Mouse (Mus musculus): ENCODE data around the gene Olfr1284. TPM values are rescaled to one million over a fixed set of nuclear protein-coding genes. Genes with fewer than 3 reads are reported as not detected.
"Not testable (repeated sequence)": the region's sequence is repeated elsewhere in the genome, so short reads cannot be mapped to it uniquely, and the experiment has no call there.

Olfr1284 gene
- polyA plus RNA-seq (2015; fragmentation: Nextera tagmentation; extraction: Ambion mirVana), result not detected in 2 replicates

- Histone ChIP-seq H3K36me3 (no peaks in the 10 kb centered on the region), H3K4me1 (no peaks in the 10 kb centered on the region), H3K9ac (no peak within 1 kb of the TSS), H3K4me2 (no peak within 1 kb of the TSS), H3K4me3 (replicated peaks) (no peak within 1 kb of the TSS), H3K27me3 (replicated peaks) (no peaks in the 10 kb centered on the region), H3K27ac (no peak within 1 kb of the TSS), H3K9me3 (no peaks in the 10 kb centered on the region)
- no peak for ATAC-seq (ENCODE audit: insufficient read depth, low FRiP score, low read depth)
- WGBS, result 78% methylated on average over 1 of the region's 1 CpGs
Measured at GRCm38 (mm10) chr2:111375222-111375621, at the start of gene Olfr1284. TSS of gene Olfr1284 (plus strand) at chr2:111375522.

- no peaks in the 10 kb centered on the region for H3K9me3 ChIP-seq
- WGBS, result 68% methylated on average over 2 of the region's 2 CpGs
- ATAC-seq (ENCODE audit: insufficient read depth, low FRiP score, low read depth), result no peak
- no peak within 1 kb of the TSS for H3K9ac ChIP-seq
- no peak within 1 kb of the TSS for H3K4me2 ChIP-seq
- H3K27me3 ChIP-seq (replicated peaks), result no peaks in the 10 kb centered on the region
- no peaks in the 10 kb centered on the region for H3K4me1 ChIP-seq
- no peaks in the 10 kb centered on the region for H3K36me3 ChIP-seq
- no peak within 1 kb of the TSS for H3K27ac ChIP-seq
- no peak within 1 kb of the TSS for H3K4me3 ChIP-seq (replicated peaks)
Measured at GRCm38 (mm10) chr2:111326220-111326619, 49.1 kb upstream of the Olfr1284 start, which contains the start of gene Olfr1281. TSS of gene Olfr1281 (plus strand) at chr2:111326520.

GRCm38 (mm10) chr2:111333721-111334120, 41.6 kb upstream of the Olfr1284 start:
- 80% methylated on average over 5 of the region's 5 CpGs for WGBS
- not testable (repeated sequence) for H3K4me3 ChIP-seq (replicated peaks); ATAC-seq (ENCODE audit: insufficient read depth, low FRiP score, low read depth); H3K4me1 ChIP-seq; H3K9me3 ChIP-seq; H3K9ac ChIP-seq; H3K27ac ChIP-seq; H3K36me3 ChIP-seq; H3K4me2 ChIP-seq; H3K27me3 ChIP-seq (replicated peaks)

- H3K36me3 ChIP-seq, result no peaks in the 10 kb centered on the region
- ATAC-seq (ENCODE audit: insufficient read depth, low FRiP score, low read depth), result no peak
- H3K27ac ChIP-seq, result no peak within 1 kb of the TSS
- H3K9me3 ChIP-seq, result no peaks in the 10 kb centered on the region
- H3K27me3 ChIP-seq (replicated peaks), result no peaks in the 10 kb centered on the region
- no peaks in the 10 kb centered on the region for H3K4me1 ChIP-seq
- H3K4me3 ChIP-seq (replicated peaks), result no peak within 1 kb of the TSS
- no peak within 1 kb of the TSS for H3K9ac ChIP-seq
- no peak within 1 kb of the TSS for H3K4me2 ChIP-seq
- 66% methylated on average over 2 of the region's 2 CpGs for WGBS
Measured at GRCm38 (mm10) chr2:111335976-111336375, 39.3 kb upstream of the Olfr1284 start, which contains the start of gene Olfr1282. TSS of gene Olfr1282 (minus strand) at chr2:111336076.

GRCm38 (mm10) chr2:111366490-111366889, 8.8 kb upstream of the Olfr1284 start, which contains the start of gene Olfr1283:
TSS of gene Olfr1283 (plus strand) at chr2:111366790.
- ATAC-seq (ENCODE audit: insufficient read depth, low FRiP score, low read depth), result no peak
- H3K27me3 ChIP-seq (replicated peaks), result no peaks in the 10 kb centered on the region
- H3K36me3 ChIP-seq, result no peaks in the 10 kb centered on the region
- no peak within 1 kb of the TSS for H3K4me2 ChIP-seq
- H3K27ac ChIP-seq, result no peak within 1 kb of the TSS
- H3K9me3 ChIP-seq, result no peaks in the 10 kb centered on the region
- WGBS, result 71% methylated on average over 2 of the region's 2 CpGs
- no peak within 1 kb of the TSS for H3K9ac ChIP-seq
- H3K4me1 ChIP-seq, result no peaks in the 10 kb centered on the region
- H3K4me3 ChIP-seq (replicated peaks), result no peak within 1 kb of the TSS

- Histone ChIP-seq H3K27me3 (replicated peaks) (no peaks in the 10 kb centered on the region), H3K9ac (no peak within 1 kb of the TSS), H3K4me2 (no peak within 1 kb of the TSS), H3K4me1 (no peaks in the 10 kb centered on the region), H3K27ac (no peak within 1 kb of the TSS), H3K36me3 (no peaks in the 10 kb centered on the region), H3K9me3 (no peaks in the 10 kb centered on the region), H3K4me3 (replicated peaks) (no peak within 1 kb of the TSS)
- WGBS, result 62% methylated on average over 1 of the region's 1 CpGs
- ATAC-seq (ENCODE audit: insufficient read depth, low FRiP score, low read depth), result no peak
Measured at GRCm38 (mm10) chr2:111422931-111423330, 47.6 kb downstream of the Olfr1284 start, which contains the start of gene Olfr1286. TSS of gene Olfr1286 (minus strand) at chr2:111423115.

Other genes starting within 250 kb of the Olfr1284 start
- not detected in 2 replicates for gene Gm15130, start 222.6 kb upstream of the Olfr1284 start, polyA plus RNA-seq (2015; fragmentation: Nextera tagmentation; extraction: Ambion mirVana)
- not detected in 2 replicates for gene 4930430A15Rik, start 145.9 kb upstream of the Olfr1284 start, polyA plus RNA-seq (2015; fragmentation: Nextera tagmentation; extraction: Ambion mirVana)
- gene Olfr1275, start 140.2 kb upstream of the Olfr1284 start, polyA plus RNA-seq (2015; fragmentation: Nextera tagmentation; extraction: Ambion mirVana), result not detected in 2 replicates
- not detected in 2 replicates for gene Olfr1276, start 121.0 kb upstream of the Olfr1284 start, polyA plus RNA-seq (2015; fragmentation: Nextera tagmentation; extraction: Ambion mirVana)
- gene Olfr1277, start 101.4 kb upstream of the Olfr1284 start, polyA plus RNA-seq (2015; fragmentation: Nextera tagmentation; extraction: Ambion mirVana), result not detected in 2 replicates
- gene Olfr1278, start 85.4 kb upstream of the Olfr1284 start, polyA plus RNA-seq (2015; fragmentation: Nextera tagmentation; extraction: Ambion mirVana), result not detected in 2 replicates
- not detected in 2 replicates for gene Olfr1279, start 74.9 kb upstream of the Olfr1284 start, polyA plus RNA-seq (2015; fragmentation: Nextera tagmentation; extraction: Ambion mirVana)
- not detected in 2 replicates for gene Olfr1280, start 61.5 kb upstream of the Olfr1284 start, polyA plus RNA-seq (2015; fragmentation: Nextera tagmentation; extraction: Ambion mirVana)
- not detected in 2 replicates for gene Olfr1281, start 49.0 kb upstream of the Olfr1284 start, polyA plus RNA-seq (2015; fragmentation: Nextera tagmentation; extraction: Ambion mirVana)
- gene Olfr1282, start 39.4 kb upstream of the Olfr1284 start, polyA plus RNA-seq (2015; fragmentation: Nextera tagmentation; extraction: Ambion mirVana), result not detected in 2 replicates
- not detected in 2 replicates for gene Olfr1283, start 8.7 kb upstream of the Olfr1284 start, polyA plus RNA-seq (2015; fragmentation: Nextera tagmentation; extraction: Ambion mirVana)
- not detected in 2 replicates for gene Olfr1286, start 47.6 kb downstream of the Olfr1284 start, polyA plus RNA-seq (2015; fragmentation: Nextera tagmentation; extraction: Ambion mirVana)
- not detected in 2 replicates for gene Olfr1287, start 73.6 kb downstream of the Olfr1284 start, polyA plus RNA-seq (2015; fragmentation: Nextera tagmentation; extraction: Ambion mirVana)
- gene Olfr1288, start 98.6 kb downstream of the Olfr1284 start, polyA plus RNA-seq (2015; fragmentation: Nextera tagmentation; extraction: Ambion mirVana), result not detected in 2 replicates
- gene Olfr1289, start 105.3 kb downstream of the Olfr1284 start, polyA plus RNA-seq (2015; fragmentation: Nextera tagmentation; extraction: Ambion mirVana), result not detected in 2 replicates
- not detected in 2 replicates for gene Olfr1290, start 118.3 kb downstream of the Olfr1284 start, polyA plus RNA-seq (2015; fragmentation: Nextera tagmentation; extraction: Ambion mirVana)
- gene Olfr1291-ps1, start 121.7 kb downstream of the Olfr1284 start, polyA plus RNA-seq (2015; fragmentation: Nextera tagmentation; extraction: Ambion mirVana), result not detected in 2 replicates
- gene Olfr1293-ps, start 149.7 kb downstream of the Olfr1284 start, polyA plus RNA-seq (2015; fragmentation: Nextera tagmentation; extraction: Ambion mirVana), result not detected in 2 replicates
- not detected in 2 replicates for gene Olfr1294, start 164.8 kb downstream of the Olfr1284 start, polyA plus RNA-seq (2015; fragmentation: Nextera tagmentation; extraction: Ambion mirVana)
- not detected in 2 replicates for gene Olfr1295, start 194.2 kb downstream of the Olfr1284 start, polyA plus RNA-seq (2015; fragmentation: Nextera tagmentation; extraction: Ambion mirVana)